Mouse (Mus musculus) heart, embryonic 14.5 days (tissue): ENCODE results near the gene Mical3. TPM values are rescaled to one million over a fixed set of nuclear protein-coding genes. Genes with fewer than 3 reads are reported as not detected.

ENCODE experiments used
- ATAC-seq: fragments of 200-750 bp; cut with Nextera tagmentation; 2 replicates; pipeline ENCODE4 v1.8.0; 2017; ENCODE audit warnings: low read depth, moderate TSS enrichment; ENCODE audit not compliant: insufficient number of reproducible peaks, insufficient read depth, low FRiP score
- H3K27ac ChIP-seq, 2 experiments: fragments of 200-500 bp in 1 of 2; fragments of 300-500 bp in 1 of 2; sonication (generic) in 1 of 2; replicated peaks in 1 of 2; 2 replicates each; pipeline ENCODE4 v1.5.1; 2012 to 2014; ENCODE audit warnings: low read depth in 2 of 2, low read length in 2 of 2, control low read depth in 1 of 2, mild to moderate bottlenecking in 1 of 2, mixed read lengths in 1 of 2; ENCODE audit not compliant: control insufficient read depth in 1 of 2, insufficient read depth in 1 of 2
- H3K27me3 ChIP-seq: fragments of 300-500 bp; sonication (generic); 2 replicates; pipeline ENCODE4 v1.6.1; 2014; ENCODE audit warnings: mild to moderate bottlenecking, low read length, control low read depth; ENCODE audit not compliant: control insufficient read depth, insufficient read depth
- H3K36me3 ChIP-seq: fragments of 300-500 bp; sonication (generic); 2 replicates; pipeline ENCODE4 v1.6.1; 2014; ENCODE audit warnings: mild to moderate bottlenecking, control low read depth, low read length, mixed read lengths; ENCODE audit not compliant: control insufficient read depth, insufficient read depth
- H3K4me1 ChIP-seq, 2 experiments: fragments of 200-500 bp in 1 of 2; fragments of 300-500 bp in 1 of 2; sonication (generic) in 1 of 2; 2 replicates each; pipeline ENCODE4 v1.6.1; 2012 to 2014; ENCODE audit warnings: low read length in 2 of 2, control low read depth in 1 of 2, mixed read lengths in 1 of 2; ENCODE audit not compliant: control insufficient read depth in 2 of 2, insufficient read depth in 2 of 2
- H3K4me2 ChIP-seq: fragments of 300-500 bp; sonication (generic); 2 replicates; pipeline ENCODE4 v1.6.1; 2014; ENCODE audit warnings: mild to moderate bottlenecking, low read length
- H3K4me3 ChIP-seq, 2 experiments: fragments of 200-500 bp in 1 of 2; fragments of 300-500 bp in 1 of 2; sonication (generic) in 1 of 2; 2 replicates each; pipeline ENCODE4 v1.5.1; 2012 to 2014; ENCODE audit warnings: low read length in 2 of 2, mild to moderate bottlenecking in 2 of 2, control low read depth in 1 of 2, low read depth in 1 of 2, moderate library complexity in 1 of 2; ENCODE audit not compliant: control insufficient read depth in 1 of 2, insufficient read depth in 1 of 2
- H3K9ac ChIP-seq: fragments of 300-500 bp; sonication (generic); 2 replicates; pipeline ENCODE4 v1.6.1; 2014; ENCODE audit warnings: mild to moderate bottlenecking, low read length
- H3K9me3 ChIP-seq: fragments of 300-500 bp; sonication (generic); 2 replicates; pipeline ENCODE4 v1.6.1; 2016; ENCODE audit warnings: low read length, control low read depth; ENCODE audit not compliant: control insufficient read depth
- WGBS: fragments of 180-500 bp; shearing (Covaris S2); extraction: QIAGEN DNeasy Blood & Tissue Kit; methylation state at CpG from one replicate; pipeline ENCODE4 v1.1.7; 2014; 5-methylcytosine and 5-hydroxymethylcytosine counted together
- polyA plus RNA-seq: library from polyadenylated mRNA; unstranded; fragments of >200 nt; fragmentation: Nextera tagmentation; extraction: Ambion mirVana; gene quantifications from 2 replicates; pipeline ENCODE4 v1.2.1, GENCODE M21; 2014

Mical3 gene
- polyA plus RNA-seq, 1 experiment from 2014 or later: 46.2 TPM

DNA sequence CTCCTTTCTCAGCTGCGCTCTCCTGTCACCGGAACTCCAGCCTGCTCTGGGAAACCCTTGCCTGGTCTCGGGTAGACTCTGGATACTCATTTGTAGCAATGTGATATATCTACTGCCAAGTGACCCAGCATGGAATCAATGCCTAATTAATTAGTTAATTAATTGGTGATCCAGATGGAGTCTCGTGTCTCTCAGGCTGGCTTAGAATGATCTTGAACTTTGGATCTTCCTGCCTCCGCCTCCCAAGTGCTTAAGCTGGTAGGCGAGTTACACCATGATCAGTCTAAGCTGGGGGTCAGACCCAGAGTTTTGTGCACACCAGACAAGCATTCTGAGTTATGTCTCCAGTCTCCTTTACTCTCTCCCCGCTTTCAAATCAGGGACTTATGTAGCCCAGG lies 189.7 kb downstream of the Mical3 start:
- no peaks in the 10 kb centered on the region for H3K4me1 ChIP-seq
- H3K27ac ChIP-seq: no peak overlapping the region
- no peak overlapping the region for H3K9ac ChIP-seq
- whole genome bisulfite sequencing: 88% methylated on average over 7 of the region's 7 CpGs
- H3K4me2 ChIP-seq: no peak overlapping the region
- ATAC-seq: no peak
- H3K36me3 ChIP-seq: peaks cover 33% of the 10 kb centered on the region
- H3K27me3 ChIP-seq: no peaks in the 10 kb centered on the region
- H3K4me3 ChIP-seq: no peak overlapping the region
- no peaks in the 10 kb centered on the region for H3K9me3 ChIP-seq

DNA sequence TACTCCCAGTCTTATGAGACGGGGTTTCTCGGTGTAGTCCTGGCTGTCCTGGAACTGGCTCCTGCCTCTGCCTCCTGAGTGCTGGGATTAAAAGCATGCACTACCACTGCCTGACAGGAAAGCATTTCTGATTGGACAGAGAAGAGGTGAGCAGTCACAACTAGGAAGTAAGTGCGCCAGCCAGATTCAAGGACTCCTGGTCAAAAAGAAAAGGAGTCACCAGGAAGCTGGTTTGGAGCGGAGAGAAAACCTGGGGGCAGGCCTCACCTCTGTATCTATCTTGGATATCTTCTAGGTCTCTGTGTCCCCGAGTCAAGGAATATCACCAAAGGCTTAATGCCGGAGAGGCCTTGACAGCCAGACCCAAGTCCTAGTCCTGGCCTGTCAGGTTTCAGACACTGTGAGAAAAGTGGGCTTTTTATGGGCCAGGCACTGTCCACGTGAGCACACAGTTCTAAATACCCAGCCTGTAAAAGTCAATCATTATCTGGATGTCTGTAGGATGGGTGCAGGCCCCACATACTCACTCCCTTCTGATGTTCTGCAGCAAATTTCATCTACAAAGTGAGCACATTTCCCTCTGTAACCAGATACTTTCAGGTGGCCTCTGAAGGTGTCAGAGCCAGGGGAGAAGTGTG lies 190.2 kb downstream of the Mical3 start:
- no peaks in the 10 kb centered on the region for H3K9me3 ChIP-seq
- no peaks in the 10 kb centered on the region for H3K4me1 ChIP-seq
- 86% methylated on average over 7 of the region's 7 CpGs for WGBS
- no peaks in the 10 kb centered on the region for H3K27me3 ChIP-seq
- H3K27ac ChIP-seq: no peak overlapping the region
- ATAC-seq: no peak
- no peak overlapping the region for H3K4me2 ChIP-seq
- H3K9ac ChIP-seq: no peak overlapping the region
- H3K36me3 ChIP-seq: peaks cover 31% of the 10 kb centered on the region
- H3K4me3 ChIP-seq: no peak overlapping the region

DNA sequence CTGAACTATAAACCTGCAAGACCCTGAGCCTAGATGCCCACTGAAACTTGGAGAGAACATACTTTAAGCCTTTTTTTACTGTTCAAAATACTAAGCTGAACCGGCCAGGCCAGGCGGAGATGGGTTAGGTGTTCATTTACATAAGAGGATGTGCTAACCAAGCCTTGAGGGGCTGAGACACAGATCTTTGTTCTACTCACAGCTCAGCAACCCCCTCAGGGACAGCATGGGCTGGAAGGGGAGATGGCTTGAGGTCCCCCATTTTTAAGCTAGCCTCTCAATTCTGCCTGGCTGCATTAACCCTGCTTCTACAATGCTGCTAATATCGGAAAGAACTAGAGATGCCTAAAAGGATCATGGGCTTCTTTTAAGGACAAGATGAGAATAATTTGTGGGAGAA lies 191.0 kb downstream of the Mical3 start:
- 79% methylated on average over 3 of the region's 3 CpGs for WGBS
- H3K4me3 ChIP-seq: no peak overlapping the region
- no peak overlapping the region for H3K9ac ChIP-seq
- H3K4me1 ChIP-seq: no peaks in the 10 kb centered on the region
- H3K4me2 ChIP-seq: no peak overlapping the region
- peaks cover 32% of the 10 kb centered on the region for H3K36me3 ChIP-seq
- H3K27me3 ChIP-seq: no peaks in the 10 kb centered on the region
- no peak for ATAC-seq
- no peaks in the 10 kb centered on the region for H3K9me3 ChIP-seq
- H3K27ac ChIP-seq: no peak overlapping the region

DNA sequence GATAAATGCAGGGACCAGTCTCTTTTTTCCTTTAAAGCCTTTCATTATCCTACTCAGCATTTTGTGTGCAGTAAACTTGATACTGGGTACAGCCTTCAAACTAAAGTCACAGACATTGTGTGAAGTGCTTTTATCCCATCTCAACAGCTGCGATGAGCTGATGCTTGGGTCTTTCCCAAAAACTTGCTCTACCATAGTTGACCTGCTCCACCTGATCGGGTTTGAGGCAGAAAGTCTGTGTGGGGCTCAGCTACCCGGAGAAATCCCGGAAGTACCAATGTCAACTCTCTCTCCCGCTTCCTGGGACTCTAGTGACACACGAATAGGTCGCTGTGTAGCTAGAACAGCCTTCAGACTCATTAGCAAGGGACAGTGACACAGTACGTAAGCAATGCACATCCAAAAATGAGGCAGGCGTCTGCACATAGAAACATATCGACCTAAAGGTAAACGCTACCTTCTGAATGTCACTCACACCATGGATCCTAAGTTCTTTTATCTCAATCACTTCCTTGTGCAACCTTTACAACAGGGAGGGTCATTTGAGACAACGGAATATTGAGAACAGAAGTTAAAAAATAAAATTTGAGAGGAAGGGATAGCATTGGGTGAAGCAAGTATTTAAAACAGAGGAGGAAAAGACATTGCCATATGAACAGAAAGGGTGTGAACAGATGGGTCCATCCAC lies 191.9 kb downstream of the Mical3 start:
- Histone ChIP-seq H3K9me3 (no peaks in the 10 kb centered on the region), H3K4me1 (no peaks in the 10 kb centered on the region), H3K27ac (no peak overlapping the region), H3K27me3 (no peaks in the 10 kb centered on the region), H3K36me3 (peaks cover 37% of the 10 kb centered on the region), H3K4me2 (no peak overlapping the region), H3K9ac (no peak overlapping the region), H3K4me3 (no peak overlapping the region)
- WGBS: 87% methylated on average over 12 of the region's 12 CpGs
- no peak for ATAC-seq

GRCm38 (mm10) chr6:120937999-120938608 lies 192.7 kb downstream of the Mical3 start:
- Histone ChIP-seq H3K36me3 (peaks cover 40% of the 10 kb centered on the region), H3K9ac (no peak overlapping the region), H3K27me3 (no peaks in the 10 kb centered on the region), H3K4me2 (no peak overlapping the region), H3K9me3 (no peaks in the 10 kb centered on the region), H3K4me3 (no peak overlapping the region), H3K4me1 (peaks cover 0 to 1% of the 10 kb centered on the region in 2 experiments; a peak in 2 of 4 replicates), H3K27ac (no peak overlapping the region)
- WGBS: 84% methylated on average over 11 of the region's 11 CpGs
- no peak for ATAC-seq

DNA sequence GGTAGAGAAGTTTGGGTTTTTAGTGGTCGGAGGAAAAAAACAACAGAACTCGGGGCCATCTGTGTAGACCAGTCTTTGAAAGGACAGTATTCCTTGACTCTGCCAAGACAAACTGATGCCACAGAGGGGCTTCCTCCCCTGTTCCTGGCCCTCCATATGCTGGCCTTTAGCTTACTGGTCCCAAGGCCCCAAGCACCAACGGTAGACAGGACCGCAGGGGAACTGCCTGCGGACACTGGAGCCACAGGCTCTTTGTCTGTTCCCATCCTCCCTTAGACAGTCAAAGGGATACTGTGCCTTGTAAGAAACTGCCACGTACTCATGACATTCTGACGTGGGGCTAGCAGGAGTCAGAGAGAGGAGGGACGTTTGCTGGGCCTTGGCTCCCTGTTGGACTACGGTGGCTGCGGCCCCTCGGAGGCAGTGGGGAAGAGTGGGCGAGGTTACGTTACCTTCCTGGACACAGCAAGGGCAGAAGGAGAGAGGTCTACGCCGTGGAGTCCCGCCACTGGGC lies 193.6 kb downstream of the Mical3 start:
- ATAC-seq: no peak
- no peak overlapping the region for H3K27ac ChIP-seq
- H3K4me3 ChIP-seq: no peak overlapping the region
- no peak overlapping the region for H3K9ac ChIP-seq
- H3K36me3 ChIP-seq: peaks cover 47% of the 10 kb centered on the region
- H3K4me2 ChIP-seq: no peak overlapping the region
- WGBS: 82% methylated on average over 16 of the region's 16 CpGs
- peaks cover 7 to 10% of the 10 kb centered on the region in 2 experiments for H3K4me1 ChIP-seq
- no peaks in the 10 kb centered on the region for H3K27me3 ChIP-seq
- H3K9me3 ChIP-seq: no peaks in the 10 kb centered on the region

- Histone ChIP-seq H3K36me3 (peaks cover 60% of the 10 kb centered on the region), H3K9me3 (no peaks in the 10 kb centered on the region), H3K4me1 (peaks cover 7 to 10% of the 10 kb centered on the region in 2 experiments), H3K4me3 (no peak overlapping the region), H3K9ac (no peak overlapping the region), H3K27ac (no peak overlapping the region), H3K27me3 (no peaks in the 10 kb centered on the region), H3K4me2 (no peak overlapping the region)
- ATAC-seq: no peak
- 70% methylated on average over 4 of the region's 4 CpGs for WGBS
Observed at GRCm38 (mm10) chr6:120934176-120934575, 196.6 kb downstream of the Mical3 start.
